Mouse (Mus musculus): ENCODE data around the gene Cyp51. TPM values are rescaled to one million over a fixed set of nuclear protein-coding genes. Genes with fewer than 3 reads are reported as not detected.

The Cyp51 gene
- total RNA-seq (2023), result 1 to 10 TPM; 8.6 to 9.6 TPM

GRCm38 (mm10) chr5:4104341-4105040 is at the start of gene Cyp51:
Cyp51 (minus strand) TSS chr5:4104746.

Other genes starting within 250 kb of the Cyp51 start
- gene Mterf1a, start 210.8 kb downstream of the Cyp51 start, total RNA-seq (2023), result 1 to 10 TPM; 6.0 to 7.0 TPM
- 10 to 100 TPM; 34.2 to 45.9 TPM for gene Akap9, start 176.7 kb downstream of the Cyp51 start, total RNA-seq (2023)
- gene Mterf1b, start 87.6 kb upstream of the Cyp51 start, total RNA-seq (2023), result 1 to 10 TPM; 4.4 to 5.0 TPM